Mouse (Mus musculus): Measurements from ENCODE around the gene Tymp.

The Tymp gene

GRCm38 (mm10) chr15:89334774-89335537 lies 41.9 kb downstream of the Tymp start:
- in situ Hi-C loops (cut with MboI, MseI), result no loop called here

DNA sequence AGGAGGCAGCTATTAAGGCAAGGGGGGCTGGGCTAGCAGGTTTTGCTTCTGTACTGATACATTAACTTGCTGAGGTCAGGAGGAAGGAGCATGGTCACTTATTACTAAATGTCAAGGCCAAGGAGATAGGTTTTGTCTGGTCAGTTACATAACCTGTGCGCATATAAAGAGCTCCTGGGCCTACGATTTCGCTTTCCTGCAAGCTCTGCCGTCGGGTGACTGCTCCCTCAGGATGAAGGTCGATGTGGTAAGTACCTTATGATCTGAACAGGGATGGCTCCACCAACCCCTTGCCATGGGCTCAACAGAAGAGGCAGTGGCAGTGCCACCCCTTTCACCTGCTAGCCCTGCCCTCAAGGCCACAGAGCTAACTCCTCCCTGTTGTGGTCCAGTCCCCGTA lies 42.6 kb downstream of the Tymp start, which contains the start of gene Miox:
Miox (plus strand) TSS at position 128 of the 400 bp plus-strand sequence.
- in situ Hi-C loops (cut with MboI, MseI), result no loop called here

DNA sequence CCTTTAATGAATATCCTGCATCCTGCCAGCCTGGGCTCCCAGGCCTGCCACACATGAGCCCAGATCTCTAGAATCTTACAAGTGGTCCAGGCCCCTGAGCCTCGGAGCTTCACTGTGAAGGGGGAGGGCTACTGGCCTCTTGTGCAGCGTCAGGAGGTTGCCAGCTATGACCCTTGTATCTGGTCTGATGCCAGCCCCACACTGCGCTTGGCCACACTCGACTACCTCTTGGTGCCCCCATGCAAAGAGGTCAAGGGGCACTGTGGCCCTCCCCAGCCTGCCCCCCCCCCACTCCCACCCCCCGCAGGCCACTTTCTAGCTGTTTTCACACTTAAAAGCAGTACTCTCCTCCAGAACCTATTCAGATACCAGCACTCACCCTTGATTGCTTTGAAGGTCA lies 50.4 kb downstream of the Tymp start:
- in situ Hi-C loops (cut with MboI, MseI), result no loop called here

DNA sequence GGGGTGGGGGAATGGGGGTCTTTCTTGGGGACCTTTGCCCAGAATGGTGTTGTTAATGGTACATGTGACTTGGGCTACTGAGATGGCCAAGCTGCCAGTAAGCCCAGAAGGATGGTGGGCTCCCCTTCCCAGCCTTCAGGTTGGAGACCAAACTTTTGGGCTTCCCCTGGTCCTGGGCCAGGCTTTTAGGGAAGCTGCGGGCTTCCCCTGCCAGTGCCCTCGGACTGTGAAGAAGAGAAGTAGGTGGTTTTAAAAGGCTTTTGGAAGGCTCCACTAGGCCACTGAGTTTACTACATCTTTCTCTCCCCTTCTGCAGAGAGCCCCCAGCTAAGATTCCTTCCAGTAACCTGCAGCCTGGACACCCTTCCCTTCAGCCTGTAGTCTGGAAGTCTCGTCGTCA lies 53.2 kb downstream of the Tymp start:
- in situ Hi-C loops (cut with MboI, MseI), result no loop called here

GRCm38 (mm10) chr15:89322670-89323522 lies 53.9 kb downstream of the Tymp start, which contains the start of gene Adm2:
Gene Adm2, plus strand, starts transcription at chr15:89322720.
- in situ Hi-C loops (cut with MboI, MseI), result no loop called here

Measured in regulatory T cell (primary cell).